Mouse (Mus musculus) kidney, embryonic 16.5 days (tissue): ENCODE measurements at regions not wholly inside any gene's neighbourhood (a gene's known extent, or its start where the extent isn't known, plus 50 kb on each side); places are given as distances from the start of the nearest gene placed in this dataset.

ENCODE experiments used
- ATAC-seq: fragments of 200-750 bp; cut with Nextera tagmentation; 2 replicates; pipeline ENCODE4 v1.8.0; 2017; ENCODE audit warnings: moderate TSS enrichment; ENCODE audit not compliant: low FRiP score, low TSS enrichment
- H3K27ac ChIP-seq: fragments of 300-500 bp; sonication (generic); 2 replicates; pipeline ENCODE4 v1.5.1; 2014; ENCODE audit warnings: low read length
- H3K27me3 ChIP-seq: fragments of 300-500 bp; sonication (generic); 2 replicates; pipeline ENCODE4 v1.6.1; 2014; ENCODE audit warnings: low read length, control low read depth, mixed read lengths; ENCODE audit not compliant: insufficient read depth
- H3K36me3 ChIP-seq: fragments of 300-500 bp; sonication (generic); 2 replicates; pipeline ENCODE4 v1.6.1; 2014; ENCODE audit warnings: low read length, control low read depth, mixed read lengths; ENCODE audit not compliant: insufficient read depth
- H3K4me1 ChIP-seq: fragments of 300-500 bp; sonication (generic); 2 replicates; pipeline ENCODE4 v1.6.1; 2014; ENCODE audit warnings: low read length, control low read depth, mixed read lengths; ENCODE audit not compliant: insufficient read depth
- H3K4me2 ChIP-seq: fragments of 300-500 bp; sonication (generic); replicated peaks from 2 replicates; pipeline ENCODE4 v1.6.1; 2014; ENCODE audit warnings: low read depth, low read length
- H3K4me3 ChIP-seq: fragments of 300-500 bp; sonication (generic); 2 replicates; pipeline ENCODE4 v1.5.1; 2014; ENCODE audit warnings: mild to moderate bottlenecking, low read length
- H3K9ac ChIP-seq: fragments of 300-500 bp; sonication (generic); replicated peaks from 2 replicates; pipeline ENCODE4 v1.6.1; 2014; ENCODE audit warnings: low read length
- H3K9me3 ChIP-seq: fragments of 300-500 bp; sonication (generic); 2 replicates; pipeline ENCODE4 v1.6.1; 2016; ENCODE audit warnings: low read length, control low read depth
- WGBS: fragments of 180-500 bp; shearing (Covaris S2); extraction: QIAGEN DNeasy Blood & Tissue Kit; methylation state at CpG from one replicate; pipeline ENCODE4 v1.1.7; 2014; 5-methylcytosine and 5-hydroxymethylcytosine counted together

- ATAC-seq: no peak
- H3K27ac ChIP-seq: no peak overlapping the region
These were observed 290.6 kb downstream of the Lmx1a start for GRCm38 (mm10) chr1:167979588-167979987.

GRCm38 (mm10) chr1:167981292-167981691, 292.3 kb downstream of the Lmx1a start:
- no peaks in the 10 kb centered on the region for H3K27me3 ChIP-seq
- no peak overlapping the region for H3K9ac ChIP-seq
- no peaks in the 10 kb centered on the region for H3K36me3 ChIP-seq
- no peak for ATAC-seq
- WGBS: 95% methylated on average over 2 of the region's 2 CpGs
- H3K4me3 ChIP-seq: no peak overlapping the region
- no peak overlapping the region for H3K4me2 ChIP-seq
- no peaks in the 10 kb centered on the region for H3K4me1 ChIP-seq
- H3K27ac ChIP-seq: no peak overlapping the region
- no peaks in the 10 kb centered on the region for H3K9me3 ChIP-seq

More at GRCm38 (mm10) chr1:167979588-167979987, 290.6 kb downstream of the Lmx1a start:
- Histone ChIP-seq H3K27me3 (no peaks in the 10 kb centered on the region), H3K4me3 (no peak overlapping the region), H3K36me3 (no peaks in the 10 kb centered on the region), H3K4me1 (no peaks in the 10 kb centered on the region), H3K9ac (no peak overlapping the region), H3K4me2 (no peak overlapping the region), H3K9me3 (no peaks in the 10 kb centered on the region)
- 84% methylated on average over 5 of the region's 5 CpGs for WGBS

- ATAC-seq: no peak
- no peaks in the 10 kb centered on the region for H3K27me3 ChIP-seq
- no peaks in the 10 kb centered on the region for H3K36me3 ChIP-seq
- H3K27ac ChIP-seq: no peak overlapping the region
- H3K4me3 ChIP-seq: no peak overlapping the region
- no peak overlapping the region for H3K9ac ChIP-seq
- no peak overlapping the region for H3K4me2 ChIP-seq
- H3K9me3 ChIP-seq: 0 out of 2 replicates have a peak, but pooled peaks cover 3% of the 10 kb centered on the region
- H3K4me1 ChIP-seq: no peaks in the 10 kb centered on the region
- WGBS: 79% methylated on average over 3 of the region's 3 CpGs
These were observed 318.4 kb downstream of the Lmx1a start for GRCm38 (mm10) chr1:168007456-168007855.

GRCm38 (mm10) chr1:168008216-168008615, 319.2 kb downstream of the Lmx1a start:
- 0 out of 2 replicates have a peak, but pooled peaks cover 3% of the 10 kb centered on the region for H3K9me3 ChIP-seq
- no peak for ATAC-seq
- H3K36me3 ChIP-seq: no peaks in the 10 kb centered on the region
- no peak overlapping the region for H3K27ac ChIP-seq
- H3K9ac ChIP-seq: no peak overlapping the region
- 81% methylated on average over 1 of the region's 1 CpGs for WGBS
- no peak overlapping the region for H3K4me2 ChIP-seq
- no peaks in the 10 kb centered on the region for H3K27me3 ChIP-seq
- no peak overlapping the region for H3K4me3 ChIP-seq
- H3K4me1 ChIP-seq: no peaks in the 10 kb centered on the region

GRCm38 (mm10) chr1:168010416-168010815, 321.4 kb downstream of the Lmx1a start:
- Histone ChIP-seq H3K4me2 (no peak overlapping the region), H3K36me3 (no peaks in the 10 kb centered on the region), H3K4me1 (no peaks in the 10 kb centered on the region), H3K9me3 (no peaks in the 10 kb centered on the region), H3K27ac (no peak overlapping the region), H3K4me3 (no peak overlapping the region), H3K27me3 (no peaks in the 10 kb centered on the region), H3K9ac (no peak overlapping the region)
- WGBS: 87% methylated on average over 5 of the region's 5 CpGs
- ATAC-seq: no peak

GRCm38 (mm10) chr1:168012069-168012468, 323.0 kb downstream of the Lmx1a start:
- Histone ChIP-seq H3K9ac (no peak overlapping the region), H3K4me2 (no peak overlapping the region), H3K4me1 (no peaks in the 10 kb centered on the region), H3K9me3 (no peaks in the 10 kb centered on the region), H3K4me3 (no peak overlapping the region), H3K27me3 (no peaks in the 10 kb centered on the region), H3K27ac (no peak overlapping the region), H3K36me3 (no peaks in the 10 kb centered on the region)
- no peak for ATAC-seq
- 67% methylated on average over 4 of the region's 4 CpGs for WGBS

GRCm38 (mm10) chr1:168012611-168013010, 323.6 kb downstream of the Lmx1a start:
- ATAC-seq: no peak
- H3K9ac ChIP-seq: no peak overlapping the region
- no peaks in the 10 kb centered on the region for H3K9me3 ChIP-seq
- no peak overlapping the region for H3K27ac ChIP-seq
- WGBS: 71% methylated on average over 5 of the region's 5 CpGs
- H3K4me2 ChIP-seq: no peak overlapping the region
- H3K4me3 ChIP-seq: no peak overlapping the region
- H3K36me3 ChIP-seq: no peaks in the 10 kb centered on the region
- no peaks in the 10 kb centered on the region for H3K4me1 ChIP-seq
- H3K27me3 ChIP-seq: no peaks in the 10 kb centered on the region

- Histone ChIP-seq H3K4me2 (no peak overlapping the region), H3K9ac (no peak overlapping the region), H3K27me3 (no peaks in the 10 kb centered on the region), H3K36me3 (no peaks in the 10 kb centered on the region), H3K4me3 (no peak overlapping the region), H3K4me1 (no peaks in the 10 kb centered on the region), H3K9me3 (no peaks in the 10 kb centered on the region), H3K27ac (no peak overlapping the region)
- no peak for ATAC-seq
- 78% methylated on average over 5 of the region's 5 CpGs for WGBS
These were observed 327.4 kb downstream of the Lmx1a start for GRCm38 (mm10) chr1:168016375-168016890.

GRCm38 (mm10) chr1:168026481-168026880, 337.4 kb downstream of the Lmx1a start:
- Histone ChIP-seq H3K4me3 (no peak overlapping the region), H3K9ac (no peak overlapping the region), H3K27ac (no peak overlapping the region), H3K36me3 (no peaks in the 10 kb centered on the region), H3K4me2 (no peak overlapping the region), H3K9me3 (no peaks in the 10 kb centered on the region), H3K4me1 (no peaks in the 10 kb centered on the region), H3K27me3 (no peaks in the 10 kb centered on the region)
- WGBS: 51% methylated on average over 3 of the region's 3 CpGs
- ATAC-seq: no peak

- H3K9ac ChIP-seq: no peak overlapping the region
- H3K4me3 ChIP-seq: no peak overlapping the region
- ATAC-seq: no peak
- H3K27ac ChIP-seq: no peak overlapping the region
- no peaks in the 10 kb centered on the region for H3K36me3 ChIP-seq
- H3K4me2 ChIP-seq: no peak overlapping the region
- WGBS: 56% methylated on average over 10 of the region's 10 CpGs
- H3K4me1 ChIP-seq: no peaks in the 10 kb centered on the region
- H3K9me3 ChIP-seq: no peaks in the 10 kb centered on the region
- H3K27me3 ChIP-seq: no peaks in the 10 kb centered on the region
These were observed 355.7 kb downstream of the Lmx1a start for GRCm38 (mm10) chr1:168044765-168045164.
